Mouse (Mus musculus): ENCODE data around the gene Dync1i2. TPM values are rescaled to one million over a fixed set of nuclear protein-coding genes. Genes with fewer than 3 reads are reported as not detected.

The Dync1i2 gene
- polyA plus RNA-seq, 1 experiment, result 175 TPM

GRCm38 (mm10) chr2:71201886-71202285 lies 9.6 kb upstream of the Dync1i2 start:
- no peak for DNase-seq (ENCODE audit: extremely low spot score in 1 of 2, low spot score in 1 of 2)

- DNase-seq (ENCODE audit: extremely low spot score in 1 of 2, low spot score in 1 of 2), result no peak
Observed at GRCm38 (mm10) chr2:71203819-71204432, 7.6 kb upstream of the Dync1i2 start.

GRCm38 (mm10) chr2:71209041-71209755 lies 2.3 kb upstream of the Dync1i2 start:
- no peak for DNase-seq (ENCODE audit: extremely low spot score in 1 of 2, low spot score in 1 of 2)

DNA sequence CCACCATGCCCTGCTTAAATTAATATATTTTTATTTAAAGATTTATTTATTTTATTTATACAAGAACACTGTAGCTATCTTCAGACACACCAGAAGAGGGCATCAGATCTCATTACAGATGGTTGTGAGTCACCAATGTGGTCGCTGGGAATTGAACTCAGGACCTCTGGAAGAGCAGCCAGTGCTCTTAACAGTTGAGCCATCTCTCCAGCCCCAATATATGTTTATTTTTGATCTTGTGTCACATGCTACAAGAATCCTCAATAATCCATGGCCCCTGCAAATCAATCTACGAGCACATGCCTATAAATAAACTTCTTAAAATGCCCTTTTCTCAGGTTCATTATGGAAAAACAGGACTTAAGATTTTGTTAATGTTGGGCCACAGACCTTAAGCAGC lies 410 bp upstream of the Dync1i2 start:
- no peak for DNase-seq (ENCODE audit: extremely low spot score in 1 of 2, low spot score in 1 of 2)

GRCm38 (mm10) chr2:71212360-71212726 lies 837 bp downstream of the Dync1i2 start:
- DNase-seq (ENCODE audit: extremely low spot score in 1 of 2, low spot score in 1 of 2), result no peak

- DNase-seq (ENCODE audit: extremely low spot score in 1 of 2, low spot score in 1 of 2), result no peak
Observed at GRCm38 (mm10) chr2:71221020-71221419, 9.5 kb downstream of the Dync1i2 start.

DNA sequence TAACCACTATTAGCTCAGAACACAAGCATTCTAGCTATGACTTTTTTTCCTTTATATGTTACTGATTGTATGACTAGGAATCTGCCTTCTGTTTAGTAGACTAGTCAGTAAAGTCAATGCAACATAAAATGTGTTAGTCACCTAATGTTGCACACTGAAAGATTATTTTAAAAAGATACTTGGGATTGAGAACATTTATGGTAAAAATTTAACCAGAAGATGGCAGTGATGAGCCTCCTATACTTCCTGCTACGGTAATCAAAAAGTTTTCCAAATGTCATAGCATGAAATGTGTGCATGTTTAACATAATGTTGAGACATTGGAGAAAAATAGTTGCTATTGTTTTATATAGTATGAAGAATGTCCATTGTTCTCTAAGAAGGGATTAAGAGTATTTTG lies 15.9 kb downstream of the Dync1i2 start:
- peak in 1 of 2 experiments; percentile 46 for DNase-seq (ENCODE audit: extremely low spot score in 1 of 2, low spot score in 1 of 2)

GRCm38 (mm10) chr2:71229603-71230002 lies 18.1 kb downstream of the Dync1i2 start:
- DNase-seq (ENCODE audit: extremely low spot score in 1 of 2, low spot score in 1 of 2), result no peak

- no peak for DNase-seq (ENCODE audit: extremely low spot score in 1 of 2, low spot score in 1 of 2)
Observed at GRCm38 (mm10) chr2:71231951-71232350, 20.4 kb downstream of the Dync1i2 start.

DNA sequence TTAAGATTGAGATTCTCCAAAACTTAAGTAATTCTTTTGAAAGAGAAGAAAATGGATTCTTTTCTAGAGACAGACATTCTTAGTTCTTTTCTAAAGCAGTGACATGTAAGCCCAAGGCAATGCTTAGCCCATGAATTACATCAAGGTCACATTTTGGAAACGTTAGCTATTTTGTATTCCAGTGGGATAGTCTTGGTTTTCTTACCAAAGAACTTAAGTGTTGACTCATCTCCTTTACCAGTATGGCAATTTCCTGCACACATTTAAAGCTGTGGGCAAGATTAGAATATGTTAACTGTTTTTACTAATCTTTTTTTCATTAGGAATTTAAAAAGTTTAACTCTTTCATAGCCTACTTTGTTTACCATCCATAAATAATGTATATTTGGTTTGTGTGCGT lies 21.5 kb downstream of the Dync1i2 start:
- DNase-seq (ENCODE audit: extremely low spot score in 1 of 2, low spot score in 1 of 2), result no peak

DNA sequence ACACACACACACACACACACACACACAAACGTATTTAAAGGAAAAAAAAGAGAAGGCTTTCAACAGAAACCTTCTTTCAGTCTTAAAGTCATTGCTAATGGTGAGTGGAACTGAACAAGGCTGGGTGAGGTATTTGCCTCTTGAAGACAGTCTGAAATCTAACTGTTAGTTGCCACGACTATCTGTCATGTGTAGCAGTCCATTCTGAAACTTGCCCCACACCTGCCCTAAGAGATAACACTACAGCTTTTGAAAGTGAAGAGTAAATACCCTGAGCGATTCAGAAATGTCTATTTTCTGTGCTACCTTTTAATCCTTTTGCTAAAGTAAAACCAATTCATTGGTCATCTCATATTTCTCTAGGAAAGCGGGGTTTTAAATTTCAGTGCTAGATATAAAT lies 23.9 kb downstream of the Dync1i2 start:
- DNase-seq (ENCODE audit: extremely low spot score in 1 of 2, low spot score in 1 of 2), result no peak

DNA sequence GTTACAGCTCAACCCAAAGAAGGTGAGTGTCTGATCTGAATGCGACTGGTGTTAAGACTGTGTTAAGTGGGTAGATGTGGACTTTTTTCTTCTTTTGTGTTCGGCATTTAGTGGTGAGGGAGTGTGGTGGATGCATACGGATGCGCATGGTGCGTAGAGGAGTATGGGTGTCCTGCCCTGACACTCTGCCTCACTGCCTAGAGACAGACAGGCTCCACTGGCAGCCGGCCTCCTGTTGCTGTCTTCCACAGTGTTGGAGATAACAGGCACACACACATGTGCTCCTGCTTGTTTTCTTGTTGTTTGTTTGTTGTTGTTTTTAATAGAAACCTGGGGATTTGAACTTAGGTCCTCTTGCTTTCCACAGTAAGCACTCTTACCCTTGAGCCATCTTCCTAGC lies 24.5 kb downstream of the Dync1i2 start:
- DNase-seq (ENCODE audit: extremely low spot score in 1 of 2, low spot score in 1 of 2), result no peak

DNA sequence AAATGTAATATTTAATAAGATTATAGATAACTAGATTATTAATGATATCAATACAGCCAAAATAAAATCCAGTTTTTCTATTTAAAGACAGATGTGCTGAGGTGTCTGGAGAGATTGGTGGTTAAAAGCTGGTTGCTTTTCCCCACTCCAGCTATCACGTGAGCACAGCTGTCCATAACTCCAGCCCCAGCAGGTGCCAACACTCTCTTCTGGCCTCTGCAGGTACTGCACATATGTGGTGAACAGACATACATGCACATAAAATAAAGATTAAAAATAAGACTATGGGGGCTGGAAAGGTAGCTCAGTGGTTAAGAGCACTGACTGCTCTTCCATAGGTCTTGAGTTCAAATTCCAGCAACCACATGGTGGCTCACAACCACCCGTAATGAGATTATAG lies 30.0 kb downstream of the Dync1i2 start:
- no peak for DNase-seq (ENCODE audit: extremely low spot score in 1 of 2, low spot score in 1 of 2)

GRCm38 (mm10) chr2:71242180-71242579 lies 30.7 kb downstream of the Dync1i2 start:
- DNase-seq (ENCODE audit: extremely low spot score in 1 of 2, low spot score in 1 of 2), result no peak

- DNase-seq (ENCODE audit: extremely low spot score in 1 of 2, low spot score in 1 of 2), result no peak
Observed at GRCm38 (mm10) chr2:71243058-71243672, 31.7 kb downstream of the Dync1i2 start.

GRCm38 (mm10) chr2:71244807-71245206 lies 33.3 kb downstream of the Dync1i2 start:
- DNase-seq (ENCODE audit: extremely low spot score in 1 of 2, low spot score in 1 of 2), result no peak

DNA sequence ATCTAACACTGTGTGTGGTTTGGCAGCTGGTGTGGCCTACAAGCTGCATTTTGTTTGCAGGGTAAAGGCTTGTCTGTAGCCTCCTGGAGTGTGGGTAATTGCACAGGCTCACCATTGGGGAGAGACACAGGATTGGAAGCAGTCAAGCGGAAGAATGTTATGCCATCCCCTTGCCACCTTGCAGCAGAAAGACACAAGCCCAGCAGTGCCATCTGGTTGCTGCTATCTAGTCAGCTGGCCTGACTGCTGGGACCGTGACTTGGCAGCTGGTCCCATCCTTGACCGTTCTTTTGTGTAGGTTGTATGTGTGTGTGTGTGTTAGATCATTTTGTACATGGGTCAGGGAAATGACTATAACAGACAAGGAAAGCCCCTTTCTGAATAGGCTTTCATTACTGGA lies 33.9 kb downstream of the Dync1i2 start:
- peak; percentile 46 to 57 for DNase-seq (ENCODE audit: extremely low spot score in 1 of 2, low spot score in 1 of 2)

GRCm38 (mm10) chr2:71246096-71246495 lies 34.6 kb downstream of the Dync1i2 start:
- peak in 1 of 2 experiments; percentile 25 for DNase-seq (ENCODE audit: extremely low spot score in 1 of 2, low spot score in 1 of 2)

DNA sequence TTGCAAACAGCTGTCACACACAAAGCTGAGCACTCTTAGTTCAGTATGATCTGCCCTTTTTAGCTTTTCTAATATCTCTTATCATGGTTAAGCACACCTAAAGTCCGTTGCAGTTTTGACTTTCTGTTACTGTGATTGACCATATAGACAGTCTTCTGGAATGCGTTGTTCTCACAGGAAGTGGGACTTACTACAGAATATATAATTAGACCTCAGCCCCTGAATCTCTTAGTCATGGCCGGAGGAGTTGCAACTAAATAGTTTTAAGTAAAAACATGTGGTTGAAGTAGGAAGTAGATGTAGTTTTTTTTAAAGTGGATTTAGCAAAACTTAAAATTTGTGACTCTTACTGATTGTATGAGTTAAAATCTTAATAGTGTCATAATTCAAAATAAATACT lies 36.6 kb downstream of the Dync1i2 start:
- no peak for DNase-seq (ENCODE audit: extremely low spot score in 1 of 2, low spot score in 1 of 2)

DNA sequence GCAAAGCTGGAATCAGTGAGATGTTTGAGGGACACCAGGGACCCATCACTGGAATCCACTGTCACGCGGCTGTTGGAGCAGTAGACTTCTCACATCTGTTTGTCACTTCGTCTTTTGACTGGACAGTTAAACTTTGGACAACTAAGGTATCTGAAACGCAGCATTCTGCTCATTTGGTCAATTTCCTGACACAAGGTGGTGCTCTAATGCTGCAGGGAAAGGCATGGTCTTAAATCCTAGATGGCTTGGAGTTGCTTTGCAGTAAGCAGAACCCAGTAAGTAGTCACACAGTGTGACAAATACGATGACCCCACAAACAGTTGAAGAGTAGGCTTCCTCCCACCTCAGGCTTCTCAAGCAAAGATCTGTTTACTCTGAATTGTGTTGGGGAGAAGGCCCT lies 39.3 kb downstream of the Dync1i2 start:
- peak in 1 of 2 experiments; percentile 38 for DNase-seq (ENCODE audit: extremely low spot score in 1 of 2, low spot score in 1 of 2)

DNA sequence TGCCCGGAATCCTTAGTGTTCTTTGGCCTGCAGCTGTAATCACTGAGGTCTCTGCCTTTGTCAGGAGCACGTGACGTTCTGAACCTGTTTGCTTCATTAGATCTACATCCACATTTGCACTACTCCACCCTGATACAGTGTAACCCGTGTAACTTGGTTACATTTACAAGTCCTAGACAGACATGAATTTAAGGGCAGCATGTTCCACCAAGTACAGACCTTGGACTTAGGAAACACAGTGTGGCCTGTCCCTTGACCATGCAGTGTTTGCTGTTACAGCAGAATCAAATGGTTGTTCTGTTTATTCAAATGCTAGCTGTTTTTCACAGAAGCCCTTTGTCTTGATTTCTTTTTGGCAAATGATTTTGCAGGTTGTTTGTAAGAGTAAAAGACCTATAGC lies 43.3 kb downstream of the Dync1i2 start:
- DNase-seq (ENCODE audit: extremely low spot score in 1 of 2, low spot score in 1 of 2), result no peak

DNA sequence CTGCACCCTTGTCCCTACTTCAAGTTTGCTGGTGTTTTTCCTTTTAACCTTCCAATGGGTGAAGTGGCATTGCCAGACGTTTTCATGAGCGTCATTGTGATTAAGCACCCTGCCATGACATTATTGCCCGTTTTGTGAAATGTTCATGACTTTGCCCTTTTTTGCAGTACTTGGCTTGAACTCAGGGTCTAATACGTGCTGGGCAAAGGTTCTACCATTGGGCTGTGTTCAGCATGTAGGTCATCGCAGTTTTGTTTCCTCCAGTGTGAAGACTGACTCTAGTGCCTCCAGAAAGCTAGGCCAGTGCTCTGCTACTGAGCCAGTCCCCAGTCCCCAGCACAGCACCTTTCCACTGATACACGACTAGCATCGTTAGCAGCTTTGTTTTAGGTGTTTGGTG lies 45.1 kb downstream of the Dync1i2 start:
- DNase-seq (ENCODE audit: extremely low spot score in 1 of 2, low spot score in 1 of 2), result no peak

Measured in frontal cortex, adult 2 months (tissue).